Mouse (Mus musculus) embryonic facial prominence, embryonic 12.5 days (tissue): ENCODE measurements at regions not wholly inside any gene's neighbourhood (a gene's known extent, or its start where the extent isn't known, plus 50 kb on each side); places are given as distances from the start of the nearest gene placed in this dataset.

Experiments
- ATAC-seq: fragments of 200-750 bp; cut with Nextera tagmentation; 2 replicates; pipeline ENCODE4 v1.8.0; 2017; ENCODE audit not compliant: insufficient number of reproducible peaks, insufficient read depth, low FRiP score, low TSS enrichment
- H3K27ac ChIP-seq: fragments of 300-500 bp; sonication (generic); 2 replicates; pipeline ENCODE4 v1.5.1; 2016; ENCODE audit warnings: mild to moderate bottlenecking
- H3K27me3 ChIP-seq: fragments of 300-500 bp; sonication (generic); 2 replicates; pipeline ENCODE4 v1.6.1; 2016; ENCODE audit warnings: mild to moderate bottlenecking, moderate library complexity
- H3K36me3 ChIP-seq: fragments of 300-500 bp; sonication (generic); 2 replicates; pipeline ENCODE4 v1.6.1; 2016; ENCODE audit warnings: mild to moderate bottlenecking
- H3K4me1 ChIP-seq: fragments of 300-500 bp; sonication (generic); 2 replicates; pipeline ENCODE4 v1.6.1; 2016
- H3K4me2 ChIP-seq: fragments of 300-500 bp; sonication (generic); replicated peaks from 2 replicates; pipeline ENCODE4 v1.6.1; 2016; ENCODE audit warnings: mild to moderate bottlenecking, moderate library complexity
- H3K4me3 ChIP-seq: fragments of 300-500 bp; sonication (generic); 2 replicates; pipeline ENCODE4 v1.5.1; 2016; ENCODE audit warnings: mild to moderate bottlenecking
- H3K9ac ChIP-seq: fragments of 300-500 bp; sonication (generic); 2 replicates; pipeline ENCODE4 v1.6.1; 2016; ENCODE audit warnings: mild to moderate bottlenecking, moderate library complexity
- H3K9me3 ChIP-seq: fragments of 300-500 bp; sonication (generic); 2 replicates; pipeline ENCODE4 v1.6.1; 2016; ENCODE audit warnings: mild to moderate bottlenecking, moderate library complexity
- WGBS: fragments of 180-500 bp; shearing (Covaris S2); methylation state at CpG from one replicate; pipeline ENCODE4 v1.1.7; 2016; 5-methylcytosine and 5-hydroxymethylcytosine counted together

DNA sequence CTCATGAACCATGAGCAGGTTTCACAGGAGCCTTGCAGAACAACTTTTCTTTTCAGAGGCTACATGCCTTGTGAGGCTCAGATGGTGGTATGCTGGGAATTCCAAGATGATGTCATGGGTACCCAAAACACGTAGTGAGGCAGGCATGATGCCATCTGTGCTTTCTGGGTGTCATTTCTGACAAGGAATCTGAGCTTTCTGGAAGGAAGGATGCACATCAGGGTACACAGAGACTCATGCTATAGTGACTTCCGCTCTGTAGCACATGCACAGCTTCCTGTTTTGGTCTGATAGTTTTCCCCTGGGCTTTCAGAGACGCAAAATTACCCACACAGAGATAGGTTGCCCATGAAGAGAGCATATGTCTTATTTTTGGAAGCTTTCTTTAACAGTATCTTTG, 70.8 kb upstream of the Satb1 start:
- Histone ChIP-seq H3K27ac (no peak overlapping the region), H3K4me3 (no peak overlapping the region), H3K9ac (no peak overlapping the region), H3K4me2 (no peak overlapping the region), H3K27me3 (no peaks in the 10 kb centered on the region), H3K9me3 (no peaks in the 10 kb centered on the region), H3K4me1 (no peaks in the 10 kb centered on the region), H3K36me3 (no peaks in the 10 kb centered on the region)
- 62% methylated on average over 3 of the region's 3 CpGs for WGBS
- ATAC-seq: no peak

DNA sequence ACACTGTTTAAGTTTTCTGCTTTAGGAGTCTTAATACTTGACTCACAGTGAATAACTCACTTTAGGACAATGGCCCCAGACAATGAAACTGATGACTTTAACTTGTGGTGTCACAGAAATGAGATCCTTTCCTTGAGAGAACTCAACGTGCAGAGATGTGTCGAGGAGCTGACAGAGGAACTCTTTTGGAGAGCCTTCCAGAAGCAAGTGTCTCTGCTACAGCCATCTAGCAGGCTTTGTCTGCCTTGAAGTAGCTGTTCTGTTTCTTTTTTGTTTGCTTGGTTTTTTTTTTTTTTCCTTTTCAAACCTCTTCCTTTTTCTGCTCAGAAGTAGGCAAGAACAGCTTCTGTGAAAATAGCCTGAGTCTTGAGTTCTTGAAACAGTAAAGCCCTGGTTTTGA, 66.3 kb upstream of the Satb1 start:
- H3K4me1 ChIP-seq: no peaks in the 10 kb centered on the region
- no peak overlapping the region for H3K27ac ChIP-seq
- H3K9ac ChIP-seq: no peak overlapping the region
- no peaks in the 10 kb centered on the region for H3K9me3 ChIP-seq
- H3K4me3 ChIP-seq: no peak overlapping the region
- H3K27me3 ChIP-seq: no peaks in the 10 kb centered on the region
- no peaks in the 10 kb centered on the region for H3K36me3 ChIP-seq
- H3K4me2 ChIP-seq: no peak overlapping the region
- WGBS: 84% methylated on average over 2 of the region's 2 CpGs
- ATAC-seq: no peak

DNA sequence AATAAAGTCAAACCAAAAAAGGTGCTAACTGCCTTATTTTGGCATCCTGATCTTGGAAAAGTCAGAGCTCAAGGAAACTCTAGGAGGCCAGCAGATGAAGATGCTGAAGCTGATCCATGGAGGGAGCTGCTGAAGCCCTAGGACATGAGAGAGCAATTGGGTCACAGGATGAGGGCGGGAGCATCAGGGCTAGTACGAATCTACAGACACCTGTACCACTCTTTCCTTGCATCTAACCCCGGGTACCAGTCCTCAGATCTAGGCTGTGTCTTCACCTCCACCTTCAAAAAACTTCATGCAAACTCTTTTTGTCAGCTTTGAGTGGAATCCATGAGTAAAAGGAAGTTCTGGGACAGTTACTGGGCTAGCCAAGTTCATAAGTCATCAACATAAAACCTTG, 63.1 kb upstream of the Satb1 start:
- WGBS: 84% methylated on average over 3 of the region's 3 CpGs
- no peak overlapping the region for H3K4me3 ChIP-seq
- H3K27ac ChIP-seq: no peak overlapping the region
- H3K9ac ChIP-seq: no peak overlapping the region
- H3K4me2 ChIP-seq: no peak overlapping the region
- H3K27me3 ChIP-seq: no peaks in the 10 kb centered on the region
- H3K36me3 ChIP-seq: no peaks in the 10 kb centered on the region
- ATAC-seq: no peak
- no peaks in the 10 kb centered on the region for H3K9me3 ChIP-seq
- H3K4me1 ChIP-seq: no peaks in the 10 kb centered on the region

DNA sequence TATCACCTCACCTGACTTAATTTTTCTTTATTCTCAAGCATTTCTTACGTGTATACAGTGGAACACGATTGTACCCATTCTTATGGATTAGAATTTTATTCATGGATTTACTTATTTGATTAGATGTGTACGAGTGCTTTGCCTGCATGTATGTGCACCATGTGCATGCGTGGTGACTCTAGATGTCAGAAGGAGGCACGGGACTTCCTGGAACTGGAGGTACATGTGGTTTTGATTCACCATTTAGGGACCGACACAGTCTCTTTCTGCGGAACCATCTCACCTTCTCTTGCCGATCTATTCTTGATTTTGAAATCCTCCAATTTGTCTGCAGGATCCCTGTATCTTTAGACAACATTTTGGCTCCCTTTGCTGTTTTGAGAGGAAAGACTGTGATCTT, 61.2 kb upstream of the Satb1 start:
- Histone ChIP-seq H3K27ac (no peak overlapping the region), H3K4me3 (no peak overlapping the region), H3K27me3 (no peaks in the 10 kb centered on the region), H3K4me1 (no peaks in the 10 kb centered on the region), H3K36me3 (no peaks in the 10 kb centered on the region), H3K9ac (no peak overlapping the region), H3K4me2 (no peak overlapping the region), H3K9me3 (no peaks in the 10 kb centered on the region)
- ATAC-seq: no peak
- WGBS: 86% methylated on average over 8 of the region's 8 CpGs

DNA sequence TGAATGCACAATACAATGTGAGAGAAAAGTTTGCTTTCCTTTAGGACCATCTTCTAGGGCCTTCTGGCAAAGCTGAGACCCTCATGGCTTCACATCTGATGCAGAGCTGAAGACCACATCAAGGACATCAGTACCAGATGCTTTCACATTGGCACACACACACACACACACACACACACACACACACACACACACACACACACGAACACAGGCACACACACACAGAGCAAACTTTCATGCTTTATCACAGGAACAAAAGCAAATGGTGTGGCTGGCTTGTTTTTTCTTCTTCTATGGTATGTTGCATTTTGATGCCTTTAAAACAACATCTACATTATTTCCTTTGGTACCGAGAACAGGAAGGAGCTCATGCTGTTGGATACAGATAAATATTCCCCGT, 59.8 kb upstream of the Satb1 start:
- H3K4me3 ChIP-seq: no peak overlapping the region
- H3K27me3 ChIP-seq: no peaks in the 10 kb centered on the region
- no peak for ATAC-seq
- no peaks in the 10 kb centered on the region for H3K9me3 ChIP-seq
- H3K27ac ChIP-seq: no peak overlapping the region
- H3K4me1 ChIP-seq: no peaks in the 10 kb centered on the region
- no peak overlapping the region for H3K9ac ChIP-seq
- H3K36me3 ChIP-seq: no peaks in the 10 kb centered on the region
- no peak overlapping the region for H3K4me2 ChIP-seq
- WGBS: 79% methylated on average over 3 of the region's 3 CpGs

DNA sequence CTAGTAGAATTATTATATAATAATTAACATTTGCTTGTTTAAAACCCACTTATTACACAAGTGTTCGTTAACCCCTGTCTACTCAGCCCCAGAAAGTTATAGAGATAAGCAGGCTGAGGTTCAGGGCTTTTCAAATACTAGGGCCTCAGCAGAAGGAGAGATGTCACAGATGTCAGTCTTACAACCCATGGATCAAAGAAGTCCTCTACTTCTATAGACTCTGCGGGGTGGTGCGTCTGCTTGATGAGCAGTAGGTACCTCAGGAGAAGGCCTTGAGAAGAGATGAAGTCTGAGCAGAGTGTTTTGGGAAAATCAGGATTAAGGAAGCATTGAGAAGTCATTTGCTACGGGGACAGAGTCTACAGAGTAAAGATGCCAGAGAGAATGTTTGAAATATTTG, 59.1 kb upstream of the Satb1 start:
- WGBS: 73% methylated on average over 4 of the region's 4 CpGs
- Histone ChIP-seq H3K9me3 (0 out of 2 replicates have a peak, but pooled peaks cover 2% of the 10 kb centered on the region), H3K4me2 (no peak overlapping the region), H3K4me1 (no peaks in the 10 kb centered on the region), H3K27me3 (no peaks in the 10 kb centered on the region), H3K27ac (no peak overlapping the region), H3K9ac (no peak overlapping the region), H3K4me3 (no peak overlapping the region), H3K36me3 (no peaks in the 10 kb centered on the region)
- ATAC-seq: no peak
